Mouse (Mus musculus) midbrain, embryonic 14.5 days (tissue): Measurements from ENCODE around the gene Rad51b. TPM values are rescaled to one million over a fixed set of nuclear protein-coding genes. Genes with fewer than 3 reads are reported as not detected.

Source experiments
- ATAC-seq: fragments of 200-750 bp; cut with Nextera tagmentation; 2 replicates; pipeline ENCODE4 v1.8.0; 2017; ENCODE audit warnings: moderate number of reproducible peaks, moderate library complexity; ENCODE audit not compliant: low FRiP score, low TSS enrichment
- DNase-seq: peaks from one replicate; pipeline ENCODE4 v3.0.0-alpha.2; 2015
- H3K27ac ChIP-seq: fragments of 300-500 bp; sonication (generic); replicated peaks from 2 replicates; pipeline ENCODE4 v1.5.1; 2014; ENCODE audit warnings: mild to moderate bottlenecking, low read depth, low read length, moderate library complexity
- H3K27me3 ChIP-seq: fragments of 300-500 bp; sonication (generic); 2 replicates; pipeline ENCODE4 v1.6.1; 2014; ENCODE audit warnings: low read length, control low read depth, mixed read lengths; ENCODE audit not compliant: control insufficient read depth, insufficient read depth
- H3K36me3 ChIP-seq: fragments of 300-500 bp; sonication (generic); 2 replicates; pipeline ENCODE4 v1.6.1; 2014; ENCODE audit warnings: low read length, control low read depth; ENCODE audit not compliant: control insufficient read depth, insufficient read depth
- H3K4me1 ChIP-seq: fragments of 300-500 bp; sonication (generic); 2 replicates; pipeline ENCODE4 v1.6.1; 2014; ENCODE audit warnings: mild to moderate bottlenecking, antibody characterized with exemption, low read length, control low read depth; ENCODE audit not compliant: control insufficient read depth, insufficient read depth
- H3K4me2 ChIP-seq: fragments of 300-500 bp; sonication (generic); 2 replicates; pipeline ENCODE4 v1.6.1; 2014; ENCODE audit warnings: mild to moderate bottlenecking, low read length, moderate library complexity
- H3K4me3 ChIP-seq: fragments of 300-500 bp; sonication (generic); replicated peaks from 2 replicates; pipeline ENCODE4 v1.5.1; 2014; ENCODE audit warnings: low read depth, low read length
- H3K9ac ChIP-seq: fragments of 300-500 bp; sonication (generic); replicated peaks from 2 replicates; pipeline ENCODE4 v1.6.1; 2014; ENCODE audit warnings: mild to moderate bottlenecking, low read length, moderate library complexity
- H3K9me3 ChIP-seq: fragments of 300-500 bp; sonication (generic); 2 replicates; pipeline ENCODE4 v1.6.1; 2016; ENCODE audit warnings: low read length, control low read depth, mixed read lengths; ENCODE audit not compliant: control insufficient read depth
- WGBS: fragments of 180-500 bp; shearing (Covaris S2); extraction: QIAGEN DNeasy Blood & Tissue Kit; methylation state at CpG from one replicate; pipeline ENCODE4 v1.1.7; 2014; 5-methylcytosine and 5-hydroxymethylcytosine counted together
- polyA plus RNA-seq: library from polyadenylated mRNA; unstranded; fragments of >200 nt; fragmentation: Nextera tagmentation; extraction: Ambion mirVana; gene quantifications from 2 replicates; pipeline ENCODE4 v1.2.1, GENCODE M21; 2014

The Rad51b gene
- polyA plus RNA-seq, 1 experiment from 2014 or later: 1.6 TPM

- H3K9ac ChIP-seq: no peak overlapping the region
- no peaks in the 10 kb centered on the region for H3K9me3 ChIP-seq
- peak; percentile 49 for DNase-seq
- H3K4me1 ChIP-seq: peaks cover 24% of the 10 kb centered on the region
- H3K4me2 ChIP-seq: no peak overlapping the region
- 66% methylated on average over 9 of the region's 9 CpGs for WGBS
- H3K36me3 ChIP-seq: no peaks in the 10 kb centered on the region
- peak overlapping the region; percentile 14; the same call in 1 of the 2 replicates for H3K27ac ChIP-seq
- no peak for ATAC-seq
- H3K27me3 ChIP-seq: no peaks in the 10 kb centered on the region; the same call in 1 of the 2 replicates
- no peak overlapping the region for H3K4me3 ChIP-seq
Observed at GRCm38 (mm10) chr12:79707565-79708422, 410.7 kb downstream of the Rad51b start.

GRCm38 (mm10) chr12:79708423-79708733 is 411.3 kb downstream of the Rad51b start:
- H3K4me1 ChIP-seq: peaks cover 24% of the 10 kb centered on the region
- WGBS: 64% methylated on average over 5 of the region's 5 CpGs
- H3K36me3 ChIP-seq: no peaks in the 10 kb centered on the region
- no peak for ATAC-seq
- H3K4me3 ChIP-seq: no peak overlapping the region
- H3K9ac ChIP-seq: no peak overlapping the region
- H3K27me3 ChIP-seq: no peaks in the 10 kb centered on the region; the same call in 1 of the 2 replicates
- no peaks in the 10 kb centered on the region for H3K9me3 ChIP-seq
- peak overlapping the region; percentile 14; the same call in 1 of the 2 replicates for H3K27ac ChIP-seq
- no peak overlapping the region for H3K4me2 ChIP-seq
- DNase-seq: no peak

GRCm38 (mm10) chr12:79713286-79713685 is 416.2 kb downstream of the Rad51b start:
- no peaks in the 10 kb centered on the region; the same call in 1 of the 2 replicates for H3K27me3 ChIP-seq
- no peak for ATAC-seq
- no peak overlapping the region for H3K4me3 ChIP-seq
- no peak overlapping the region for H3K9ac ChIP-seq
- no peaks in the 10 kb centered on the region for H3K9me3 ChIP-seq
- H3K4me1 ChIP-seq: peaks cover 19% of the 10 kb centered on the region
- no peak overlapping the region for H3K27ac ChIP-seq
- H3K36me3 ChIP-seq: no peaks in the 10 kb centered on the region
- H3K4me2 ChIP-seq: no peak overlapping the region
- DNase-seq: no peak

- WGBS: 59% methylated on average over 6 of the region's 6 CpGs
- Histone ChIP-seq H3K36me3 (no peaks in the 10 kb centered on the region), H3K27ac (0 out of 2 replicates have a peak overlapping the region, but pooled peaks have one; percentile 10), H3K9me3 (no peaks in the 10 kb centered on the region), H3K4me1 (peaks cover 20% of the 10 kb centered on the region), H3K4me3 (no peak overlapping the region), H3K27me3 (no peaks in the 10 kb centered on the region; the same call in 1 of the 2 replicates), H3K4me2 (no peak overlapping the region), H3K9ac (no peak overlapping the region)
- no peak for ATAC-seq
- no peak for DNase-seq
Observed at GRCm38 (mm10) chr12:79714484-79714883, 417.4 kb downstream of the Rad51b start.

GRCm38 (mm10) chr12:79715506-79716345 is 418.6 kb downstream of the Rad51b start:
- peaks cover 20% of the 10 kb centered on the region for H3K4me1 ChIP-seq
- no peaks in the 10 kb centered on the region for H3K36me3 ChIP-seq
- H3K4me2 ChIP-seq: 0 out of 2 replicates have a peak overlapping the region, but pooled peaks have one; percentile 5
- H3K27me3 ChIP-seq: no peaks in the 10 kb centered on the region; the same call in 1 of the 2 replicates
- H3K27ac ChIP-seq: peak overlapping the region; percentile 63
- H3K4me3 ChIP-seq: no peak overlapping the region
- 14% methylated on average over 12 of the region's 12 CpGs for WGBS
- H3K9me3 ChIP-seq: no peaks in the 10 kb centered on the region
- peak overlapping the region; percentile 14; the same call in 1 of the 2 replicates for H3K9ac ChIP-seq
- ATAC-seq (no peak), DNase-seq (peak; percentile 54)

- Histone ChIP-seq H3K36me3 (no peaks in the 10 kb centered on the region), H3K9ac (no peak overlapping the region), H3K4me3 (no peak overlapping the region), H3K4me2 (no peak overlapping the region), H3K4me1 (peaks cover 20% of the 10 kb centered on the region), H3K27ac (peak overlapping the region; percentile 74), H3K9me3 (no peaks in the 10 kb centered on the region), H3K27me3 (no peaks in the 10 kb centered on the region)
- WGBS: 4% methylated on average over 10 of the region's 10 CpGs
- DNase-seq (peak; percentile 73), ATAC-seq (peak; percentile 88)
Observed at GRCm38 (mm10) chr12:79719091-79719846, 422.2 kb downstream of the Rad51b start.

GRCm38 (mm10) chr12:79719847-79720201 is 422.7 kb downstream of the Rad51b start:
- Histone ChIP-seq H3K4me1 (peaks cover 16% of the 10 kb centered on the region), H3K9ac (no peak overlapping the region), H3K27me3 (no peaks in the 10 kb centered on the region), H3K27ac (peak overlapping the region; percentile 74), H3K36me3 (no peaks in the 10 kb centered on the region), H3K4me3 (no peak overlapping the region), H3K4me2 (no peak overlapping the region), H3K9me3 (no peaks in the 10 kb centered on the region)
- 7% methylated on average over 1 of the region's 1 CpGs for WGBS
- ATAC-seq: no peak
- DNase-seq: peak; percentile 39

- H3K4me1 ChIP-seq: no peaks in the 10 kb centered on the region
- H3K9me3 ChIP-seq: peaks cover 15% of the 10 kb centered on the region
- no peak for ATAC-seq
Observed at GRCm38 (mm10) chr12:79724875-79725274, 427.8 kb downstream of the Rad51b start.

More at GRCm38 (mm10) chr12:79724875-79725274, 427.8 kb downstream of the Rad51b start:
- DNase-seq: no peak
- Histone ChIP-seq H3K27ac (no peak overlapping the region), H3K9ac (no peak overlapping the region), H3K36me3 (no peaks in the 10 kb centered on the region), H3K4me3 (no peak overlapping the region), H3K4me2 (no peak overlapping the region), H3K27me3 (no peaks in the 10 kb centered on the region)
